Mouse (Mus musculus): ENCODE measurements at regions not wholly inside any gene's neighbourhood (a gene's known extent, or its start where the extent isn't known, plus 50 kb on each side); places are given as distances from the start of the nearest gene placed in this dataset.

DNA sequence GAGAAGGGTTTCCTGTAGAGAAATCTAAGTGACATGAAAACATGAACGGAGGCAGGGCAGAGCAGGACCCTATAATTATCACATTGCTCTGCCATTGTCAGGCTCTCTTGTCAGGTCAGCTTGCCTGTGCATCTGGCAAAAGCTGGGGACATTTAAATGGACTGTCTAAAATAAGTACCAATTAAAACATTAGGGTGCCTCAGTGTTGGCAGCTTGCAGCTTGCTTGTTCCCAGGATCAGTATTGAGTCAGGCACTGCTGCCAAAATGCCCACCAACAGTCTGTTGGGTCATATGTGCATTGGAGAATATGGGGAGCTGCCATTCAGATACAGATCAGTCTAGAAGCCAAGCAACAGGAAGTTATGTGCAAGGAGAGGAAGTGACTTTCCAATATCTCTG lies 349.5 kb upstream of the B3gat1 start:
- no peak for DNase-seq (ENCODE audit: low spot score)

- DNase-seq (ENCODE audit: low spot score), result no peak
These were observed 334.9 kb upstream of the B3gat1 start for GRCm38 (mm10) chr9:26398635-26399034.

DNA sequence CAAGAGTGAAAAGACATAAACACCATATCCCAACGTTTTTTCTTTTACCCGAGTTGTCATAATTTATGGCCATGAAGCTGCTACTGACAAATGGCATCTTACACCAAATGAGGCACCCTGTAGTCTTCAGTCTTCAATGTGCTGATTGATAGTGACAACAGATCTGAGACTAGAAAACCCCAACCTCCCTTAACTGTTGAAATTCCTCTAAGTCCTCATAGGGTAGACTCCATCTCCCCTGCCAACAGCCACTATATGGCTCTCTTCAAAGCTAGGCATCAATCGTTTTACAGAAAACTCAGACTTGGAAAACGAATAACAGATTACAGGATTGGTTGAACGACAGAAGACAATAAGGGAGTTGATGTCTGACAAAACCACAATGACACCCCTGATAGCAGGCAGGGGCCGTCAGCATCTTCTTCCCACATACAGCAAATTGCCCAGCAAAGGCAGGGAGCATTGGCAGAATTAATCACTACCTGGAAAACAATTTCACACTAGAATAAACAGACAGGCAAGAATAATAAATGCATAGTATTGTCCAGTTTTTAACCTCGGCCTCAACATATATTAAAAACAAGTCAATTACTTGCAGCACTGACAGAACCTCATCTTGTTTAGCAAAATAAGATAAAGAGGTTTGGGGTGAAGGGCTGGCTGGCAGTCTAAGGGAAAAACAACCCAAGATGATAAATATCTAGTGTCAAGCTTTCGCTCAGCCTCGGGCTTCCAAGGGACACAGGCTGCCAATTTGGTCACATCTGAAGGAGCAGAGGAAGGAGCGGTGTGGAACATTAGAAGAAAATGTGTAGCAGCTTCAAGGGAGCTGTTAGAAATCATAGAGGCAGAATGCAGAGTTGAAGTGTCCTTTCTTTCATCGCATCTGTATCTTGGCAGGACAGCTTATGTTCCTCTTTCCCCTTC lies 310.4 kb upstream of the B3gat1 start:
- DNase-seq (ENCODE audit: low spot score), result peak; percentile 7

- DNase-seq (ENCODE audit: low spot score), result no peak
These were observed 298.0 kb upstream of the B3gat1 start for GRCm38 (mm10) chr9:26435507-26435906.

- DNase-seq (ENCODE audit: low spot score), result no peak
These were observed 296.3 kb upstream of the B3gat1 start for GRCm38 (mm10) chr9:26437244-26437643.

- no peak for DNase-seq (ENCODE audit: low spot score)
These were observed 279.6 kb upstream of the B3gat1 start for GRCm38 (mm10) chr9:26453924-26454323.

DNA sequence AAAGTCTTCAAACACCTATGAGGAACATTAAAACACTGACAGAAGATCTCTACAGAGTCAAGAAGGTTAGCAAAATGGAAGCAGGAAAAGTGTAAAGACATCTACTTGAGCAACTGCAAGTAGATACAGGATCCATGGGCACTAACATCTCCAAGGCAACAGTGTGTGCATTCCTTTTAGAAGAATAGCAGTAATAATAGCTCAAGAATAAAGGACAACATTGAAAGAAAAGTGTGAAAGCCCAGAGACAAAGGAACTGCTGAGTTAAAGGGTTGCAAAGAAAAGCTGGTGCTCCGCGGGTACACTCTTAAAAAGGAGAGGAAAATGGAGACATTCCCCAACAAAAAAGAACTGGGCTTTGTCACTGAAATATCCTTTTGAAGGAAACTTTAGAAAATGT lies 272.4 kb upstream of the B3gat1 start:
- DNase-seq (ENCODE audit: low spot score), result peak; percentile 57

GRCm38 (mm10) chr9:26470694-26471392 lies 262.7 kb upstream of the B3gat1 start:
- DNase-seq (ENCODE audit: low spot score), result peak; percentile 27

DNA sequence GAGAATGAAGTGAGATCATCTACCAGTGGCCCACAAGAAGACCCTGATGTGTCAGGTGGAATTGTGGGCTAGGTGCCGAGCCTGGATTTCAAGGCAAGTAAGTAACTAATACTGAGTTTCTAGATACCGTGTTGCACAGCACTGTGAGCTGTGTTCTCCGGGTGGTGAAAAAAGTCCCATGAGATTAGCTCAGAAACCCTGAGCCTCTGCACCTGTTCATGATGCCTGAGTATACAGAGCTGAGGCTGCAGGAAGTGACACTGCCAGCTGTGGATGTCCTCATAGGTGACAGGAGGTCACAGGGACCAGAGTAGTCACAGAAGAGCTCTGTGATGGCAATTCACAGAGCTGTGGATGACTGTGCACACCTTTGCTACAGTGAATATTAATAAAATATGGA lies 257.2 kb upstream of the B3gat1 start:
- no peak for DNase-seq (ENCODE audit: low spot score)

- DNase-seq (ENCODE audit: low spot score), result no peak
These were observed 252.6 kb upstream of the B3gat1 start for GRCm38 (mm10) chr9:26480881-26481280.

DNA sequence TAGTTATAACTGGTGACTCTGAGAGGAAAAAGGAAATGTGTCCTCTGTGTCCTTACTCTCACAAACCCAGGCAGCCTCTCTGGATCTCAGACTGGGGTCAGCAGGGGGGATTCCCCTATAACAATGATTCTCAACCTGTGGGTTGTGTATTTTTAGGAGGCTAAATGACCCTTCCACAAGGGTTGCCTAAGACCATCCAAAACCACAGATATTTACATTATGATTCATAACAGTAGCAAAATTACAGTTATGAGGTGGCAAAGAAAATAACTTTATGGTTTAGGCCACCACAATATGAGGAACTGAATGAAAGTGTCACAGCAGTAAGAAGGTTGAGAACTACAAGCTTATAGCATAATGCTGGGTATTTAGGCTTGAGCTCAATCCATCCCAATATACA lies 251.6 kb upstream of the B3gat1 start:
- DNase-seq (ENCODE audit: low spot score), result no peak

DNA sequence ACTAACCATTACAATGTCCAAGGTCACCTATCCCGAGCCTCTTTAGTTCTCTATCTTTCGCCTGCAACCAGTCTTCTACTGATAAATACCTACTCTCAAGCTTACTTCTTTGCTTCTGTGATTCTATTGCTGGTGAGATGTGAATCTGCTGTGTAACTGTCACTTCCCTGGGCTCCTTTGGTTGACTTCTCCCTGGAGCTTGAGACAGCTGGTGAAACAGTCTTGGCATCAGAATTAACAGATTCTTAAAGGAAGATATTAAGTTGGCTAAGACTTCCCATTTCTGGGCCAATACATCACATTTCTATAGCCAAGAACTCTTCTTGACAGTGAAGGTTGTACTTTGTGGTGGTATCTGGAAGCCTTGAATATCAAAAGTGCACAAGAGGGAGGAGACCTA lies 239.8 kb upstream of the B3gat1 start:
- DNase-seq (ENCODE audit: low spot score), result no peak

- no peak for DNase-seq (ENCODE audit: low spot score)
These were observed 231.5 kb upstream of the B3gat1 start for GRCm38 (mm10) chr9:26502027-26502426.

GRCm38 (mm10) chr9:26505941-26506340 lies 227.6 kb upstream of the B3gat1 start:
- no peak for DNase-seq (ENCODE audit: low spot score)

GRCm38 (mm10) chr9:26518651-26519050 lies 214.9 kb upstream of the B3gat1 start:
- DNase-seq (ENCODE audit: low spot score), result peak; percentile 3

DNA sequence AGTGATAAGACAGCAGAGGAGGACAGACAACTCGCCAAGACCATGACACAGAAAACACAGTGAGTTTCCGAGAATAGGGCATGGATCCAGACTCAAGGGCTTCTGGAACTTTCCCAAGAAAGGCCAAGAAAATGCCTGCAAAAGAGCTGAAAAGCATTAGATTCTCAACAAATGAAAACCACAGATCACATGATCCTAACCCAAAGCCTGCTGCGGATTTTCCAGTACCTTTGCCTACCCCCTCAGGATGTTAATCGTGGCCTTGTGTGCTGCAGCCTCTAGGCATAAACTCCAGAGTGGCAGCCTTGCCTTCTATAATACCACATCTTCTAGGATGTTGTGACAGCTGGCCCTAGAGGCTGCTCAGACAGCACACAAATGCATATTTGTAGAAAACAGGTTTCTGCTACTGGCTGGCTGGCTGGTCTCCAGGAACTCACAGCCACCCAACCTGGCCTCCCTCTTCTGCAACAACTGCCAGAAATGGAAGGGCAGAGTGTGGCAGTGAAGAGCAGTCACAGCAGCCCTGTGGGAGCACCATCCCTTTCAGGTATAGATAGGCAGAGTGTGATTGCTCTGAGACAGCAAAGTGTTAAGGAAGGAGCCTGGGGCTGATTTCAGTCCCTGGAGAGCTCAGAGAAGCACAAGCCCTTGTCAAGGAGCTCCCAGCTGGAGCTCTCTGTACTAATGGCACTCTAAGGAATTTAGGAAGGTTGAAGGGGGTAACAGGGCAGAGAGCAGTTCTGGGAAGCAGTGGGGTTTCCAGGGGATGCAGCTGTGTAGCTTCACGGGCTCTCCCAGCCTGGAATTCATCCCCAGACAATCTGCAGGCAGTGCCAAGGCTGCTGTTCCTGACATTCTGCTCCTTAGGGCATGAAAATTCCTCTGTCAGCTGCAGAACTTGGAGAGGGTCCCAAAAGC lies 213.7 kb upstream of the B3gat1 start:
- DNase-seq (ENCODE audit: low spot score), result peak; percentile 5

- DNase-seq (ENCODE audit: low spot score), result no peak
These were observed 209.4 kb upstream of the B3gat1 start for GRCm38 (mm10) chr9:26524089-26524488.

DNA sequence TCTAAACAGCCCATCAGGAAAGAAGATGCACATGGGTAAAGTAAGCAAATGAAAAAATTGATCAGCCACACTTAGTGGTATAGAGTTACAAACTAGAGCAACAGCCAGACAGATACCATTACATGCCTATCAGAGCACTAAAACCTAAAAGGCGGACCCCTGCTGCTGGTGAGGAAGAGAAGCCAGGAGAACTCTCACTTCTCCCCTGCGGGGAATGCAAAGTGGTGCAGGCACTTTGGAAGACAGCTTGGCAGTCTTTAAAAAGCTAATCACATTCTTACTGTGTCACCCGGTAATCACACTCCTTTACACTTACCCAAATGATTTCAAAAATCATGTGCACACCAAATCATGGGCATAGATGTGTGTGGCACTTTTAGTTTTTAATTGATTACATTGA lies 204.8 kb upstream of the B3gat1 start:
- DNase-seq (ENCODE audit: low spot score), result peak; percentile 39

DNA sequence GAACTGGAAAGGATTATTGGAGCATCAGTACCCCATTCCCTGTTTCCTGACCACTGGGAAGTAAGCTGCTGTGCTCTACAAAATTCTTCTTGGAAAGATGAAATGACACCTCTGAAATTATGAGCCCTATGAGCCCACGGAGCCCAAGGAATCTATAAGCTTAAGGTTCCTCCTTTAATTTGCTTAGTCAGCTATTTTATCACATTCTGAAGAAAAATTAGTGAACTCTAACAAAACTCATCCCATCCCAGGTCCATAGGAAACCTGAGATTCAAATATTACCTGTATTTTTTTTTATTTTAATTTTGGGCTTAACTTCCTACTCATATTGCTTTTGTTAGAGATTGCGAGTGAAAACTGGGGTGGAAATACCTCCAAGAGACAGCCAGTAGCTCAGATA lies 194.5 kb upstream of the B3gat1 start:
- no peak for DNase-seq (ENCODE audit: low spot score)

DNA sequence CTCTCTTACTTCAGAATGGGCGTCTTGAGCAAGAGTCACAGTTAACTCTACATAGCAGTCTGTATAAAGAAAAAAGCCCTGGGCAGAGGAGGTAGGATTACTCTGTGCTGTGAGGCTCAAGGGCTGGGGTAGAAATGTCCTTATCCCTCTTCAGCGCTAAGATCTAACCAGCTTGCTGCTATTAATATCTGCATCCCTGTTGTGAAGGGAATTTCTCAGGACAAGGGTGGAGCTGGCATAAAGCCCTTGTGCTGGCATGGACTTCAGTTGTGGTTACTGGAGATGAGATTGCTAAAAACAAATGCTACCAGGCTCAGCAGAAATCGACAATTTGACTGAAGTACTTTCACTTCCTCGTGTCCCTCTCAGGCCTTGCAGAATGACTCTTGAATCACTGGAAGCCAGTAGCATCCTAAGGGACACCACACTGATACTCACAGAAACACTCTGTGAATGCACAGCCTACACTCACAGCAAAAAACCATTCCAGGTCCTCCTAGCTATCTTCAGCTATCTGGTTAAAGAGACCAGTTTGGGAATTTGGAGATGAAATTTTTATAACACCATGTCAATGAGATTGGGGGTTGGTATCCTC lies 185.1 kb upstream of the B3gat1 start:
- DNase-seq (ENCODE audit: low spot score), result no peak

- no peak for DNase-seq (ENCODE audit: low spot score)
These were observed 184.4 kb upstream of the B3gat1 start for GRCm38 (mm10) chr9:26549118-26549517.

DNA sequence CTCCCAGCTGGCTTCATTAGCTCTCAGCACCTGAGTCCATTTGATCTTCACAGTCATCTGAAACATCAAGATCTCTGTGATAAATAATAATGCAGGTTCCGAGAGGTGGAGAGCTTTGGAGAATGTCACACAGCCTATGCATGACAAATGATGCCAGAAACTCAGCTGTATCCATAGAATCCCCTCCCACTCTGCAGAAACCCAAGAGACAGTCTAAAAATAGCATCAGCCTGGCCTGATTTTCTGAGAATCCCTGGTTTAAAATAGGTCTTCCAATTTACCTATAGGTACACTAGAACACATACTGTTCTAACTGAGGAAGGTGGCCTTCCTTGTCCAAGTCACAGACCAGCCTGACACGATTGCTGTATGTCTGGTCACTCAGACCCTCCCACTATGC lies 184.0 kb upstream of the B3gat1 start:
- DNase-seq (ENCODE audit: low spot score), result no peak
